Mouse (Mus musculus) bone marrow macrophage, adult 2 months (primary cell): Measurements from ENCODE around the gene Tbc1d8.

ENCODE experiments used
- CTCF ChIP-seq: IDR thresholded peaks from 2 replicates; pipeline ENCODE4 v1.5.1; 2012; ENCODE audit warnings: low read depth, mild to moderate bottlenecking, low read length, moderate library complexity
- POLR2A ChIP-seq: IDR thresholded peaks from 2 replicates; pipeline ENCODE4 v1.6.1; 2012; ENCODE audit warnings: mild to moderate bottlenecking, low read depth, low read length, borderline replicate concordance

GRCm38 (mm10) chr1:39340156-39340555 lies 138.4 kb downstream of the Tbc1d8 start:
- TF ChIP-seq CTCF: no peak
- no peak for TF ChIP-seq POLR2A
